Mouse (Mus musculus): ENCODE measurements at regions not wholly inside any gene's neighbourhood (a gene's known extent, or its start where the extent isn't known, plus 50 kb on each side); places are given as distances from the start of the nearest gene placed in this dataset.
"Not testable (repeated sequence)": the region's sequence is repeated elsewhere in the genome, so short reads cannot be mapped to it uniquely, and the experiment has no call there.

- H3K27me3 ChIP-seq (ENCODE audit: control insufficient read depth, insufficient read depth, low read length); H3K4me1 ChIP-seq (ENCODE audit: control insufficient read depth, insufficient read depth, low read length); H3K36me3 ChIP-seq (ENCODE audit: control insufficient read depth, insufficient read depth, low read length); ATAC-seq (ENCODE audit: low FRiP score); H3K9ac ChIP-seq (ENCODE audit: low read length); H3K27ac ChIP-seq (ENCODE audit: low read depth, low read length); H3K4me2 ChIP-seq; H3K4me3 ChIP-seq (ENCODE audit: low read depth, low read length); H3K9me3 ChIP-seq (ENCODE audit: control insufficient read depth, low read length): not testable (repeated sequence)
- WGBS = 76% methylated on average over 6 of the region's 6 CpGs
- DNase-seq (ENCODE audit: low spot score, missing footprints) = peak; percentile 90
Observed at GRCm38 (mm10) chrX:126693131-126693805, 122.4 kb downstream of the 4932411N23Rik start.

- not testable (repeated sequence) for H3K9me3 ChIP-seq (ENCODE audit: control insufficient read depth, low read length); H3K9ac ChIP-seq (ENCODE audit: low read length); H3K36me3 ChIP-seq (ENCODE audit: control insufficient read depth, insufficient read depth, low read length); H3K4me3 ChIP-seq (ENCODE audit: low read depth, low read length); ATAC-seq (ENCODE audit: low FRiP score); H3K27ac ChIP-seq (ENCODE audit: low read depth, low read length); H3K4me2 ChIP-seq; H3K4me1 ChIP-seq (ENCODE audit: control insufficient read depth, insufficient read depth, low read length); H3K27me3 ChIP-seq (ENCODE audit: control insufficient read depth, insufficient read depth, low read length)
- DNase-seq (ENCODE audit: low spot score, missing footprints) = peak; percentile 86
- 91% methylated on average over 5 of the region's 5 CpGs for WGBS
Observed at GRCm38 (mm10) chrX:126690828-126691227, 124.8 kb downstream of the 4932411N23Rik start.

GRCm38 (mm10) chrX:126685020-126685419 lies 130.6 kb downstream of the 4932411N23Rik start:
- H3K9me3 ChIP-seq (ENCODE audit: control insufficient read depth, low read length); ATAC-seq (ENCODE audit: low FRiP score); H3K36me3 ChIP-seq (ENCODE audit: control insufficient read depth, insufficient read depth, low read length); H3K9ac ChIP-seq (ENCODE audit: low read length); H3K4me1 ChIP-seq (ENCODE audit: control insufficient read depth, insufficient read depth, low read length); H3K4me3 ChIP-seq (ENCODE audit: low read depth, low read length); H3K4me2 ChIP-seq; H3K27ac ChIP-seq (ENCODE audit: low read depth, low read length); H3K27me3 ChIP-seq (ENCODE audit: control insufficient read depth, insufficient read depth, low read length): not testable (repeated sequence)
- 87% methylated on average over 8 of the region's 8 CpGs for WGBS
- peak; percentile 83 for DNase-seq (ENCODE audit: low spot score, missing footprints)

- Histone ChIP-seq H3K4me3 (ENCODE audit: low read depth, low read length) (no peak overlapping the region), H3K4me1 (ENCODE audit: control insufficient read depth, insufficient read depth, low read length) (no peaks in the 10 kb centered on the region), H3K27me3 (ENCODE audit: control insufficient read depth, insufficient read depth, low read length) (no peaks in the 10 kb centered on the region), H3K9me3 (ENCODE audit: control insufficient read depth, low read length) (no peaks in the 10 kb centered on the region), H3K4me2 (no peak overlapping the region), H3K36me3 (ENCODE audit: control insufficient read depth, insufficient read depth, low read length) (no peaks in the 10 kb centered on the region), H3K9ac (ENCODE audit: low read length) (no peak overlapping the region), H3K27ac (ENCODE audit: low read depth, low read length) (no peak overlapping the region)
- DNase-seq (ENCODE audit: low spot score, missing footprints) = no peak
- no peak for ATAC-seq (ENCODE audit: low FRiP score)
Observed at GRCm38 (mm10) chrX:126655737-126656136, 159.9 kb downstream of the 4932411N23Rik start.
